Mouse (Mus musculus): ENCODE measurements around the gene Pde4a.
"Not testable (repeated sequence)": the region's sequence is repeated elsewhere in the genome, so short reads cannot be mapped to it uniquely, and the experiment has no call there.

The Pde4a gene

DNA sequence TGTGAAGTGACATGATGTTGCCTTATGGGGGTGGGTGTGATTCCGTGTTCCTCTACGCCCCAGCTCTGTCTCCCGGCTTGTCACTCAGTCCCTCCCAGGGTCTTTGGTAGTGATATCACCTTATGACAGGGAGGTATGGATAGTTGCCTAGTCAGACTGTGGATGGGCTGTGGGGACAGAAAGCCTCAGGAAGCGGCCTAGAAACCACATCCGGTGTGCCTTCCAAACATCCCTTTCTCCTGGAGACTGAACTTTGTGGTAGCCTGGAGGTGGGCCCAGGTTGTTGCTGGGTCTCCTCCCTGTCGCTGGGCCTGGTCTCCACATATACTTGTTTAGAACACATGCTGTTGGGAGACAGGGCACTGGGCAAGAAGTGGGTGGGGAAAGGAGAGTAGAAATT is 17.9 kb downstream of the Pde4a start:
- no peak for DNase-seq (ENCODE audit: low spot score in 2 of 2)

GRCm38 (mm10) chr9:21183905-21184413 is 18.4 kb downstream of the Pde4a start:
- peak; percentile 70 to 72 for DNase-seq (ENCODE audit: low spot score in 2 of 2)

DNA sequence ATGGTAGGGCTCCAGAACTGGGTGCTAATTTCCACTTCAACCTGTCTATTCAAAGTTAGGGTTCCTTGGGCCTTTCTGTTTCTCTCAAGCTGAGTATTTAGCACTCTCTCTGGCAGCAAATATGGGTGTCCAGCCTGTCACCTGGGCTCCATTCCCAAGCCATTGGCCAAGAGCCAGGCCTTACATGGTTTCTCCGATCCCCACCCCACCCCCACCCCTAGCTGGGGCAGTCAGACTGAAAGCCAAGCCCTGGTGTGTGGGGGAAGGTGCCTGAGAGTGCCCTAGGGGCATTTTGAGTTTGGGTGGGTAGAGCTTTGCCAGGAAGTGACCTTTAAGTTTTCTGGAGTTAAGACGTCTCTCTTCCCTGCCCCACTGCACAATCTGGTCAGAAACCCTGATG is 19.2 kb downstream of the Pde4a start:
- peak; percentile 51 to 72 for DNase-seq (ENCODE audit: low spot score in 2 of 2)

DNA sequence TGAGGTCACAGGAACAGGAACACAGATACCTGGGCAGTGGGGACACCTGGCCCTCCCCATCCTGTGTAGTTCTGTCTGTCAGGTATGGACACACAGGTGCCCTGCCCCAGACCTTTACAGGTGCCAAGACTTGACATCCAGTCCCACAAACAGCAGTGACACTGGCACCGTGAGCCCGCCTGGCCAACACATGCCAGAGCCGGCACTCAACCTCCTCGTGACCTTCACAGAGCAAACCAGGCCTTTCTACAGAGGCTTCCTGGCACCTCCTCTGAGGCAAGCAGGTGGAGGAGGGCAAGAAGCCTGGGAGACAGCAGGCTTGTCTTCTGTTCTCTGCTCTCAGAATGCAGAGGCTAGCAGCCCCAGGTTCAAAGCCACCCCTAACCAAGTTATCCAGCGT is 19.9 kb downstream of the Pde4a start:
- peak; percentile 38 to 56 for DNase-seq (ENCODE audit: low spot score in 2 of 2)

DNA sequence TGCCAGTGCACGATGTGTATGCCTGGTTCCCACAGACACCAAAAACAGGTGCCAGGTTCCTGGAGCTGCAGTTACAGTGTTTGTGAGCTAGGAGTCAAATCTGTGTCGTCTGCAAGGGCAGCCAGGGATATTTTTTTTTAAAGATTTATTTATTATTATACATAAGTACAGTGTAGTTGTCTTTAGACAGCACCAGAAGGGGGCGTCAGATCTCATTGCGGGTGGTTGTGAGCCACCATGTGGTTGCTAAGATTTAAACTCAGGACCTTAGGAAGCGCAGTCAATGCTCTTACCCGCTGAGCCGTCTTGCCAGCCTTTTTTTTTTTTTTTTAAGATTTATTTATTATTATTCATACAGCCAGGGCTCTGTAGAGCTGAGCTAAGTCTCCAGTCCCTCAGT is 24.4 kb downstream of the Pde4a start:
- no peak for DNase-seq (ENCODE audit: low spot score in 2 of 2)

- no peak for DNase-seq (ENCODE audit: low spot score in 2 of 2)
These were observed 25.2 kb downstream of the Pde4a start for GRCm38 (mm10) chr9:21190670-21191069.

- no peak for DNase-seq (ENCODE audit: low spot score in 2 of 2)
These were observed 28.3 kb downstream of the Pde4a start for GRCm38 (mm10) chr9:21193786-21194185.

DNA sequence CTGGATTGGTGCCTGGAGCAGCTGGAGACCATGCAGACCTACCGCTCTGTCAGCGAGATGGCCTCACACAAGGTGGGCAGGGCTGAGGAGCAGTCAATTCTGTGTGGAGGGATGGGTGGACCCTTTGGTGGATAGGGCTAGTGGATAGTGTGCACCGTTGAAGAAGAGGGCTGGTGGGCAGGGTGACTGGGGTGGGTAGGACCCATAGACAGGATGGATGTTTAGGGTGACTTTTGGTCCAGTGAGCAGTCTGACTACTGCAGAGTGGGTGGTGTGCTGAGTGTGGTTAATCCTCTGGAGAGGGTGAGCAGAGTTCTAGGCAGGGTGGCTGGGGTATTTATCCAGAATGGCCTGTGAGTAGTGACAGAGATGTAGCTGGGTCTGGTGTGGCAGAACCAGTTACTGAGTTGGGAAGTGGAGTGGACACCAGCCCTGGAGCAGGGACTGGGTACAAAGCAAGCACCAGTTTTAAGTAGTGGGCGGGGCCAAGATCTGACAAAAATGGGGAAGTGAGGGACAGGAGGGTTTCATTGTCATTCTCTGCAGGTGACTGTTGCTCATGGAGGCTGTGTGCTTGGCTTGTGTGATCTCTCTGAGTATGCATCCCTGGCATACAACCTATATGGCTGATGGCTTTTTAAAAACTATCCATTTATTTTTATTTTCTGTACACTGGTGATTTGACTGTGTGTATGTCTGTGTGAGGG is 29.4 kb downstream of the Pde4a start:
- DNase-seq (ENCODE audit: low spot score in 2 of 2) = no peak

DNA sequence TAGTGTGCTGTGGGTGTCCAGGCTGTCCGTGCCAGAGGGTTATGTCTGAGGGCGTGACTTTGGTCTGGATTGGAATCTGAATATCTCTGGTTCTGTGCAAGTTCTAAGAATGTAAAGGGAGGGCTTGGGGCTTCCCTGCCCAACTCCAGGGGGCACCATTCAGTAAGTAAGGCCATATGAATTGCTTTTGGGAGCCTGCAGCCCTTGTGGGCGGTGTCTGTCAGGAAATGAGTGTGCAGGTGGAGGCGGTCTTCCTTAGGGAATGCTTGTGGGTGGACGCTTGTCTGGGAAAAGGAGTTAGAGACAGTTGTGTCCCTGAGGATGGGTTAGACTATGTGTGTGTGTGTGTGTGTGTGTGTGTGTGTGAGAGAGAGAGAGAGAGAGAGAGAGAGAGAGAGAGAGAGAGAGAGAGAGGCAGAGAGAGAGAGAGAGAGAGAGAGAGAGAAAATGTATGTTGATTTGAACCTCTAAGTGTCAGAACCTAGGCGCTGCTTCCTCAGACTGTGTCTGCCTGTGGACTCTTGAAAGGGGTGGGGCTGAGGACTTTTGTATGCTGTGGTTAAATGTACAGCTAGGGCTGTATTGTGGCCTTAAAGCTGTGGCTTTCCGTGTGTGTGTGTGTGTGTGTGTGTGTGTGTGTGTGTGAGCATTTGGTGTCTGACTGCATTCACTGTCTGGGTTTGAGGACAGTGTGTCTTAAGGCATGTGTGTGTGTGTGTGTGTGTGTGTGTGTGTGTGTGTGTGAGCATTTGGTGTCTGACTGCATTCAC is 30.4 kb downstream of the Pde4a start:
- DNase-seq (ENCODE audit: low spot score in 2 of 2) = not testable (repeated sequence)

DNA sequence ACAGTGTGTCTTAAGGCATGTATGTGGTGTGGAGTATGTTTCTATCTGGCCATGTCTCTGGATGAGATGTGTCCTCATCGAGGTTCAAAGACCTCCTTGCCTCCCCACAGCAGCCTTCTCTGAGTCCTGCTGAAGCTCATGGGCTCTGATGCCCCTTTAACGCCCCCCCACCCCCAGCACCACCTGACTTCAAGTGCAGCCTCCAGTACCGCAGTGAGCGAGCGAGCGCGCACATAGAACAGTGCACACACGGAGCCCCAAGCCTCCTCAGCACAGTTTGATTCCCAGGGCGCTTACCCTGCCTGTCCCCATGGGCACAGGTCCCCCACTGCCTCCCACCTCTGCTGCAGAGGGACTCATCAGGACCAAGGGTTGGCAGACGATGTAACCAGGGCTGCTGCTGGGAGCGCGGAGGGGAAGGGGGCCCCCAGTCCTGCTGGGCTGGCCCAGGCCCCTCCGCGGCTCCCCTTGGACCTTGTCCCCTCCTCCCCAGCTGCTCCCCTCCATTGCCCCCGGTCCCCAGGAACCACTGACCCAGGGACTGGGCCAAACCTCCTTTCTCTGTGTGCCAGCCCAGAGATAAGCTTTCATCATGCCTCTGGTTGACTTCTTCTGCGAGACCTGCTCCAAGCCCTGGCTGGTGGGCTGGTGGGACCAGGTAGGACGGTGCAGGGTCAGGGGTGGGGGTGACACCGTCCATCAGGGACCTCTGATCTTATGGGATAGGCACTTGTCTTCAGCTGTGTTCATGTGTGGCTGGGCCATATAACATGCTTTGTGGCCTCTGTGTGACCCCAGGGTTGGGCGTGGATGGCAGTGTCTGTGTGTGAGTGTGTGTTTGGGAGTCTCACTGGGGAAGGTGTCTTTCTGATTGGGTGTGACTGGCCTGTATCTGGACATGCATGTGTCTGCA is 31.3 kb downstream of the Pde4a start:
- no peak for DNase-seq (ENCODE audit: low spot score in 2 of 2)

DNA sequence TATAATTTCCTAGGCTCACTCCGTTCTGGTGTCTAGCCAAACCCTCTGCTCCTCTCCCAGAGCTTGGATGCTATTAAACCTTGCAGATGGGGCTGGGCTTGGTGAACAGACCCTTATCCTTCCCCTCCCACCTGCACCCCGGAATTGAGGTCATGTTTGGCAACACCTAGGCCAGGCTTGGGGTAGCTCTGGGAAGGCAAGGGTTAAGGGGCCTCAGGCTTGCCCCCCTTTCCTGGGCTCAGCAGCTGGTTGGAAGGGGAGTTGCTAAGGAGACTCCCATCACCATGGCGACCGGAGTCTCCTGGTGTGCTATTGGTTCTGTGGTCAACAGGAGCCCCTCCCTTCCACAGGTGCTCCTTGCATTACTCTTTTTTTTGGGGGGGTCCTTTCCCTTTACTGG is 32.5 kb downstream of the Pde4a start:
- DNase-seq (ENCODE audit: low spot score in 2 of 2) = no peak

DNA sequence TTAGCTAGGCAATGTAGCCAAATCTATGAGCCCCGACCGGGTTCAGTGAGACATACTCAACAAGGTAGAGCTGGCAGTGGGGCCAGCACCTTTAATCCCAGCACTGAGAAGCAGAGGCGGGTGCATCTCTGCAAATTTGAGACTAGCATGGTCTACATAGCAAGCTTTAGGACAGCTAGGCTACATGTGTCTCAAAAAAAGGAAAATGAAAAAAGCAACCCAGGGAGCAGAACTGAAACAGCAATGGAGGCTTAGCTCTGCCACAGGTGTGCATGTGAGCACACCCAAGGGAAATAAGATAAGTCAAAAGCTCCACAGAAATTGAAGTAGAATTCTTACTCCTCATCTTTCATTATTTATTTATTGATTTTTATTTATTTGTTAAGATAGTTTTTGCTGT is 33.4 kb downstream of the Pde4a start:
- no peak for DNase-seq (ENCODE audit: low spot score in 2 of 2)

GRCm38 (mm10) chr9:21204156-21204527 is 38.6 kb downstream of the Pde4a start:
- no peak for DNase-seq (ENCODE audit: low spot score in 2 of 2)

DNA sequence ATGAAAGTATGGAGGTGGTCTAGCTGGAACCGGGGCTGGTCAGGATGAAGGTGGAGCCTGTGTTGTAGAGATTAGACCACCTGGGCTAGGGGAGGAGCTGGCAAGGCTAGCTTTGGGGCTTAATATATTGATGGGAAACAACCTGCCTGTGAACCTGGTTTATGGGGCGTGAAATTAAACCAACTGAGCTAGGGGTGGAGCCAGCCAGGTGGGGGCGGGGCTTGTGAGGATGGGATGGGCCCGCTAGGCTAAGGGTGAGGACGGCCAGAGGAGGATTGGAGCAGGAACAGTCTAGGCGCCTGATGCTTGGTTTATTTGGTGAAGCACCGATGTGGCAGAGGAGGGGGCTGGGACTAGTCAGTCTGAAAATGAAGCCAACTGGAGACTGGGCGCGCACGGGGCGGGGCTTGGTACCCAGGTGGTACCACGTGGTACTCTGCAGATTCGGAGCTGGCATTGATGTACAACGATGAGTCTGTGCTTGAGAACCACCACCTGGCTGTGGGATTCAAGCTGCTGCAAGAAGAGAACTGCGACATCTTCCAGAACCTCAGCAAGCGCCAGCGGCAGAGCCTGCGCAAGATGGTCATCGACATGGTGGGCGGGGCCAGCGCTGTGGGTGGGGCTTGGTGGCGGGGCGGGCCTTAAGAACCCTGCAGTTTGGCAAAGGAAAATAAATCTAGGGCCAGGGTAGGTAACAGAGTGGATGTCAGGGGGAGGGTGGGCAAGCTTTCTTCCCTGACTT is 39.2 kb downstream of the Pde4a start:
- no peak for DNase-seq (ENCODE audit: low spot score in 2 of 2)

- DNase-seq (ENCODE audit: low spot score in 2 of 2) = no peak
These were observed 41.3 kb downstream of the Pde4a start for GRCm38 (mm10) chr9:21206848-21207247.

GRCm38 (mm10) chr9:21208626-21209025 is 43.1 kb downstream of the Pde4a start:
- DNase-seq (ENCODE audit: low spot score in 2 of 2) = no peak

DNA sequence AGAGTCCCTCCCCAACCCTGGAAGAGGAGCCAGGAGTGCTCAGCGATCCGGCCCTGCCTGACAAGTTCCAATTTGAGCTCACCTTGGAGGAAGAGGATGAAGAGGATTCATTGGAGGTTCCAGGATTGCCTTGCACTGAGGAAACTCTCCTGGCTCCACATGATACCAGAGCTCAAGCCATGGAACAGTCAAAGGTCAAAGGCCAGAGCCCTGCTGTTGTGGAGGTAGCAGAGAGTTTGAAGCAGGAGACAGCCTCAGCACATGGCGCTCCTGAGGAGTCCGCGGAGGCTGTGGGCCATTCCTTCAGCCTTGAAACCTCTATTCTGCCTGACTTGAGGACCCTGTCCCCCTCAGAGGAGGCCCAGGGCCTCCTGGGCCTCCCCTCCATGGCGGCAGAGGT is 45.3 kb downstream of the Pde4a start:
- DNase-seq (ENCODE audit: low spot score in 2 of 2) = no peak

DNA sequence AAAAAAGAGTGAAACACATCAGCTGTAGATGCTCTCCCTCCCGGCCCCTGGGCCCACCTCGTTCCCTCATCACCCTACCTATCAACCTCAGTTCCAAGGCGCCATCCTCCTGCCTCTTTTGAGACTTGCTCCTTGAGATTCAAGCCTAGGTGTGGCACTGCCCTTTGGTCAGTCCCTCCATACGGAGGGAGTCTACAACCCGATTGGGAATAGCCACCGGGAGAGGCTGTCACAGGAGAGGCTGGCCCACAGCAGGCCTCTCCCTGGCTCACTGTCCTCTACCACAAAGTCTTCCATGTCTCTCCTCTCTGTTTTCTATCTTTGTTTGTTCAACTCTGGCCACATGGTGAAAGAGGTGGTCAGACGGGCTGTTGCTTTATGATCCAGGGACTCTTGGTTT is 46.1 kb downstream of the Pde4a start:
- DNase-seq (ENCODE audit: low spot score in 2 of 2) = no peak

GRCm38 (mm10) chr9:21213617-21214190 is 48.2 kb downstream of the Pde4a start:
- DNase-seq (ENCODE audit: low spot score in 2 of 2) = no peak

GRCm38 (mm10) chr9:21216050-21216841 is 50.7 kb downstream of the Pde4a start:
- DNase-seq (ENCODE audit: low spot score in 2 of 2) = no peak

Measured in heart, adult 9 months (tissue).